Mouse (Mus musculus) midbrain, embryonic 15.5 days (tissue): ENCODE data around the gene Ubc. TPM values are rescaled to one million over a fixed set of nuclear protein-coding genes. Genes with fewer than 3 reads are reported as not detected.
"Not testable (repeated sequence)": the region's sequence is repeated elsewhere in the genome, so short reads cannot be mapped to it uniquely, and the experiment has no call there.

Experiments
- ATAC-seq: fragments of 200-750 bp; cut with Nextera tagmentation; replicated peaks from 2 replicates; pipeline ENCODE4 v1.8.0; 2017; ENCODE audit warnings: moderate TSS enrichment
- H3K27ac ChIP-seq: fragments of 300-500 bp; sonication (generic); 2 replicates; pipeline ENCODE4 v1.5.1; 2015; ENCODE audit warnings: mild to moderate bottlenecking, inconsistent platforms
- H3K27me3 ChIP-seq: fragments of 300-500 bp; sonication (generic); replicated peaks from 2 replicates; pipeline ENCODE4 v1.6.1; 2015; ENCODE audit warnings: inconsistent platforms
- H3K36me3 ChIP-seq: fragments of 300-500 bp; sonication (generic); replicated peaks from 2 replicates; pipeline ENCODE4 v1.6.1; 2015; ENCODE audit warnings: inconsistent platforms
- H3K4me1 ChIP-seq: fragments of 300-500 bp; sonication (generic); 2 replicates; pipeline ENCODE4 v1.6.1; 2015; ENCODE audit warnings: inconsistent platforms
- H3K4me2 ChIP-seq: fragments of 300-500 bp; sonication (generic); 2 replicates; pipeline ENCODE4 v1.6.1; 2015; ENCODE audit warnings: inconsistent platforms, mild to moderate bottlenecking, moderate library complexity
- H3K4me3 ChIP-seq: fragments of 300-500 bp; sonication (generic); 2 replicates; pipeline ENCODE4 v1.5.1; 2015; ENCODE audit warnings: mild to moderate bottlenecking, inconsistent platforms
- H3K9ac ChIP-seq: fragments of 300-500 bp; sonication (generic); 2 replicates; pipeline ENCODE4 v1.6.1; 2015; ENCODE audit warnings: mild to moderate bottlenecking, inconsistent platforms
- H3K9me3 ChIP-seq: fragments of 300-500 bp; sonication (generic); 2 replicates; pipeline ENCODE4 v1.6.1; 2016; ENCODE audit warnings: inconsistent platforms
- WGBS: fragments of 180-500 bp; shearing (Covaris S2); methylation state at CpG from one replicate; pipeline ENCODE4 v1.1.7; 2015; ENCODE audit warnings: mixed read lengths; 5-methylcytosine and 5-hydroxymethylcytosine counted together
- polyA plus RNA-seq: library from polyadenylated mRNA; unstranded; fragments of >200 nt; fragmentation: Nextera tagmentation; extraction: Ambion mirVana; gene quantifications from 2 replicates; pipeline ENCODE4 v1.2.1, GENCODE M21; 2015

Ubc gene
- 1,496 and 1,513 TPM in 2 replicates for polyA plus RNA-seq

- Histone ChIP-seq H3K4me3 (peak within 1 kb of the TSS; percentile 98), H3K4me2 (peak within 1 kb of the TSS; percentile 98), H3K27ac (peak within 1 kb of the TSS; percentile 99), H3K4me1 (peaks cover 47% of the 10 kb centered on the region), H3K9me3 (no peaks in the 10 kb centered on the region), H3K36me3 (peaks cover 12% of the 10 kb centered on the region), H3K27me3 (no peaks in the 10 kb centered on the region), H3K9ac (peak within 1 kb of the TSS; percentile 97)
- ATAC-seq = peak; percentile 74
- WGBS = under 1% methylated on average over 68 of the region's 69 CpGs
These were observed at the start of gene Ubc for GRCm38 (mm10) chr5:125389579-125390441. Ubc (minus strand) TSS chr5:125390202.

DNA sequence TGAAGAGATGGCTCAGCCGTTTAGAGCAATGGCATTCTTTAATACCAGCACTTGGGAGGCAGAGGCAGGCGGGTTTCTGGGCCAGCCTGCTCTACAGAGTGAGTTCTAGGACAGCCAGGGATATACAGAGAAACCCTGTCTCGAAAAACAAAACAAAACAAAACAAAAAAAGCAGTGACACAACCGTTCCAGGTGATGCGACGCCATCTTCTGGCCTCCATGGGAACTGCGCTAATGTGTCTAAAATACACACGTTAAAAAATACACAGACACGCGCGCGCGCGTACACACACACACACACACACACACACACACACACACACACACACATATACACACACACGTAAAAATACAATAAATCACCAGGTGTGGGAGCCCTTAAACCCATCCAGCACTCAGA is 44.3 kb upstream of the Ubc start:
- not testable (repeated sequence) for H3K27ac ChIP-seq, H3K9ac ChIP-seq, H3K27me3 ChIP-seq, ATAC-seq, H3K9me3 ChIP-seq
- Histone ChIP-seq H3K4me3 (peak overlapping the region; percentile 84), H3K4me2 (peak overlapping the region; percentile 87), H3K36me3 (peaks cover 19% of the 10 kb centered on the region), H3K4me1 (peaks cover 12% of the 10 kb centered on the region)
- 60% methylated on average over 15 of the region's 15 CpGs for WGBS

GRCm38 (mm10) chr5:125433793-125434337 is 43.9 kb upstream of the Ubc start, which contains the start of gene Dhx37:
Dhx37 (minus strand) TSS chr5:125434121.
- Histone ChIP-seq H3K4me3 (peak within 1 kb of the TSS; percentile 84), H3K36me3 (peaks cover 24% of the 10 kb centered on the region), H3K9me3 (no peaks in the 10 kb centered on the region), H3K4me2 (peak within 1 kb of the TSS; percentile 87), H3K27me3 (no peaks in the 10 kb centered on the region), H3K4me1 (peaks cover 12% of the 10 kb centered on the region), H3K9ac (peak within 1 kb of the TSS; percentile 83), H3K27ac (peak within 1 kb of the TSS; percentile 78)
- under 1% methylated on average over 46 of the region's 46 CpGs for WGBS
- ATAC-seq = peak; percentile 97

DNA sequence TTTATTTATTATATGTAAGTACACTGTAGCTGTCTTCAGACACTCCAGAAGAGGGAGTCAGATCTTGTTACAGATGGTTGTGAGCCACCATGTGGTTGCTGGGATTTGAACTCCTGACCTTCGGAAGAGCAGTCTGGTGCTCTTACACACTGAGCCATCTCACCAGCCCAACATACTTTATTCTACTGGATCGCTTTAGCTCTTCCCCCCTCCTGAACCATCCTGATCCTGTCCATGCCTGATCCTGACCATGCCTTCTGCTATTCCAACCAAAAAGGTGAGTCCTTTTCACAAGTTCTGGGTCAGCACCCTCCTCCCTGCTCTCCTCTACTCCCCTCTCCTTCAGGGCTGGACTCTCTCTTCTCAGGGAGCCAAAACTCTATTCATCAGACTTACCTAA is 42.3 kb upstream of the Ubc start:
- not testable (repeated sequence) for H3K9me3 ChIP-seq, H3K27me3 ChIP-seq, H3K27ac ChIP-seq, ATAC-seq, H3K4me3 ChIP-seq, H3K9ac ChIP-seq
- H3K4me2 ChIP-seq = peak overlapping the region; percentile 87; the same call in 1 of the 2 replicates
- H3K4me1 ChIP-seq = peaks cover 12% of the 10 kb centered on the region
- H3K36me3 ChIP-seq = peaks cover 37% of the 10 kb centered on the region
- 95% methylated on average over 2 of the region's 2 CpGs for WGBS

DNA sequence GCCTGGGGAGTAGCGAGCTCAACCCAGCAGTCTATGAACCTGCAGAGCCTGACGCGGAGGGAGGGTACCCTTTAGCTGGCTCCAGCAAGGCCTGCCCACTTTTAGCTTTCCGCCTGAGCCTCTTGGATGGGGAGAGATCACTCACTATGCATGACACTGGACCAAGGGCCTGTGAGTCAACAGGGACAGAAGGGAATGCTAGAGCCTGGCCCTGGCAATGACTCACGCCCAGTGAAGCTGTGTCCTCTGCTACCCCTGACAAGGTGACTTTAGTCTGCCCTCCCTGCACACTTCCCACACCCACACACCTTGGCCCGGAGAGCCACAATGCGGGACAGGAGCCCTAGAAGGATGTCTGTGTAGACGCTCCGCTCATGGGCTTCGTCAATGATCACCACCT is 36.3 kb upstream of the Ubc start:
- H3K4me2 ChIP-seq = no peak overlapping the region
- 90% methylated on average over 10 of the region's 10 CpGs for WGBS

DNA sequence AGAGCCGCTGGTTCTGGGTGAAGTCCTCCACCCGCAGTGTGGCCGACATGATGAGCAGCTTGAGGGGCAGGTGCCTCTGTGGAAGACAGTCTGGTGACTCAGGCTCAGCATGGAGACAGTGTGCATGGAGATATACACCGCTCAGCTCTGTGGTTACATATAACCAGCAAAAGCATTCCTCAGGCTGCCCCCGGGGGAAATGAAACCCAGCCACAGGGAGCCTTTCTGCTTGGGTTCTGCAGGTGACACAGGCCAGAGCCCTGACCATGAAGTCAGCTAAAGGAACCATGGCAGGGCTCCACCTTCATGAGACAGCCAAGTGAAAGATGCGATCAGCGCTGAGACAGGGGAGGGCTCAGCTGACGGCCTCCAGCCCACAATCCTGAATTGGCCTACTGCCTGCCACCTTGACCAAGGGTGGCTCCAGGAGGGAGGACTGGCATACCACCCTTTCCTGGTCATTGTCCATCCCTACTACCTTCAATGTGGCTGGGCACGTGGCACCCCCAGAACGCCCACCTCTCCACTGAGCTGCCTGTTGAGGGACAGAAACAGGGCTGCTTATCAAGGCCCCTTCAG is 35.8 kb upstream of the Ubc start:
- no peak overlapping the region for H3K4me3 ChIP-seq
- H3K27ac ChIP-seq = no peak overlapping the region
- peaks cover 85% of the 10 kb centered on the region for H3K36me3 ChIP-seq
- WGBS = 95% methylated on average over 10 of the region's 10 CpGs
- no peaks in the 10 kb centered on the region for H3K27me3 ChIP-seq
- H3K4me2 ChIP-seq = no peak overlapping the region
- no peaks in the 10 kb centered on the region for H3K9me3 ChIP-seq
- ATAC-seq = no peak
- no peaks in the 10 kb centered on the region for H3K4me1 ChIP-seq
- no peak overlapping the region for H3K9ac ChIP-seq

More for the DNA sequence above, 36.3 kb upstream of the Ubc start:
- no peak for ATAC-seq
- no peak overlapping the region for H3K4me3 ChIP-seq
- peaks cover 90% of the 10 kb centered on the region for H3K36me3 ChIP-seq
- H3K4me1 ChIP-seq = no peaks in the 10 kb centered on the region
- H3K9ac ChIP-seq = no peak overlapping the region
- no peaks in the 10 kb centered on the region for H3K9me3 ChIP-seq
- no peak overlapping the region for H3K27ac ChIP-seq
- no peaks in the 10 kb centered on the region for H3K27me3 ChIP-seq

GRCm38 (mm10) chr5:125419124-125419523 is 29.1 kb upstream of the Ubc start:
- Histone ChIP-seq H3K4me1 (no peaks in the 10 kb centered on the region), H3K9me3 (no peaks in the 10 kb centered on the region), H3K27me3 (no peaks in the 10 kb centered on the region), H3K27ac (no peak overlapping the region), H3K4me3 (no peak overlapping the region), H3K36me3 (peaks cover 79% of the 10 kb centered on the region), H3K9ac (no peak overlapping the region), H3K4me2 (no peak overlapping the region)
- WGBS = 88% methylated on average over 11 of the region's 11 CpGs
- no peak for ATAC-seq

- ATAC-seq = no peak
These were observed 28.6 kb upstream of the Ubc start for GRCm38 (mm10) chr5:125418636-125419035.

GRCm38 (mm10) chr5:125416183-125416582 is 26.2 kb upstream of the Ubc start:
- 97% methylated on average over 8 of the region's 8 CpGs for WGBS
- no peak for ATAC-seq

More at GRCm38 (mm10) chr5:125418636-125419035, 28.6 kb upstream of the Ubc start:
- H3K4me2 ChIP-seq = no peak overlapping the region
- no peaks in the 10 kb centered on the region for H3K4me1 ChIP-seq
- 89% methylated on average over 12 of the region's 12 CpGs for whole genome bisulfite sequencing
- H3K9me3 ChIP-seq = no peaks in the 10 kb centered on the region
- H3K27ac ChIP-seq = no peak overlapping the region
- H3K9ac ChIP-seq = no peak overlapping the region
- peaks cover 79% of the 10 kb centered on the region for H3K36me3 ChIP-seq
- no peaks in the 10 kb centered on the region for H3K27me3 ChIP-seq
- H3K4me3 ChIP-seq = no peak overlapping the region

GRCm38 (mm10) chr5:125413763-125414162 is 23.8 kb upstream of the Ubc start:
- no peaks in the 10 kb centered on the region for H3K27me3 ChIP-seq
- H3K4me3 ChIP-seq = no peak overlapping the region
- H3K36me3 ChIP-seq = peaks cover 50% of the 10 kb centered on the region
- no peaks in the 10 kb centered on the region for H3K9me3 ChIP-seq
- 0 out of 2 replicates have a peak, but pooled peaks cover 4% of the 10 kb centered on the region for H3K4me1 ChIP-seq
- no peak overlapping the region for H3K4me2 ChIP-seq
- no peak overlapping the region for H3K27ac ChIP-seq
- ATAC-seq = no peak
- H3K9ac ChIP-seq = no peak overlapping the region
- WGBS = 76% methylated on average over 4 of the region's 4 CpGs

More at GRCm38 (mm10) chr5:125416183-125416582, 26.2 kb upstream of the Ubc start:
- no peak overlapping the region for H3K27ac ChIP-seq
- H3K4me2 ChIP-seq = no peak overlapping the region
- no peak overlapping the region for H3K4me3 ChIP-seq
- no peaks in the 10 kb centered on the region for H3K9me3 ChIP-seq
- H3K36me3 ChIP-seq = peaks cover 62% of the 10 kb centered on the region
- no peaks in the 10 kb centered on the region for H3K4me1 ChIP-seq
- H3K9ac ChIP-seq = no peak overlapping the region
- no peaks in the 10 kb centered on the region for H3K27me3 ChIP-seq

DNA sequence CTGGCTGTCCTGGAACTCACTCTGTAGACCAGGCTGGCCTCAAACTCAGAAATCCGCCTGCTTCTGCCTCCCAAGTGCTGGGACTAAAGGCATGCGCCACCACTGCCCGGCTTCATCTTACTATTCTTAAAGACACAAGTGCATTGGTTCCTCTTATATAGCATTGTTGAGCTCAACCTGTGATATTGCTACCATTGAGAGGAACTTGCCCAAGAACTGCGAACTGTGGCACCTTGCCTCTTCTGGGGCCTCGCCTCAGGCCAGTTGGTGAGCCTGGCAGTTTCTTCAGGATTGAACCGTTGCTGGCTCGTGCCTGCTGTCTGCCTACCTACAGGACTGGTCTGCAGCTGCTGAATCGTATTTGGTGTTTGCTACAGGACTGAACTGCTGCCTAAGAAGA is 22.5 kb upstream of the Ubc start:
- not testable (repeated sequence) for H3K4me2 ChIP-seq
- 93% methylated on average over 8 of the region's 8 CpGs for WGBS
- H3K36me3 ChIP-seq = peaks cover 40% of the 10 kb centered on the region

GRCm38 (mm10) chr5:125411972-125412530 is 22.0 kb upstream of the Ubc start:
- no peaks in the 10 kb centered on the region for H3K9me3 ChIP-seq
- no peak overlapping the region for H3K27ac ChIP-seq
- H3K4me2 ChIP-seq = no peak overlapping the region
- H3K36me3 ChIP-seq = peaks cover 36% of the 10 kb centered on the region
- no peak overlapping the region for H3K4me3 ChIP-seq
- no peak for ATAC-seq
- H3K4me1 ChIP-seq = peaks cover 9% of the 10 kb centered on the region
- 55% methylated on average over 5 of the region's 5 CpGs for WGBS
- no peaks in the 10 kb centered on the region for H3K27me3 ChIP-seq
- H3K9ac ChIP-seq = no peak overlapping the region

More for the DNA sequence above, 22.5 kb upstream of the Ubc start:
- not testable (repeated sequence) for H3K4me1 ChIP-seq, ATAC-seq, H3K4me3 ChIP-seq, H3K27me3 ChIP-seq, H3K9me3 ChIP-seq, H3K9ac ChIP-seq, H3K27ac ChIP-seq
